Mouse (Mus musculus) CH12.LX (cell line): Measurements from ENCODE around the gene Mia2. TPM values are rescaled to one million over a fixed set of nuclear protein-coding genes. Genes with fewer than 3 reads are reported as not detected.

Source experiments
- DNase-seq: peaks from one replicate; pipeline ENCODE4 v3.0.0-alpha.2; 2013; ENCODE audit errors: extremely low read depth
- H3K27ac ChIP-seq: 2 replicates; pipeline ENCODE4 v1.5.1; 2012; ENCODE audit warnings: low read depth, mild to moderate bottlenecking, control low read depth, moderate library complexity; ENCODE audit not compliant: insufficient read depth
- H3K27me3 ChIP-seq: replicated peaks from 2 replicates; pipeline ENCODE3; 2012; ENCODE audit warnings: inconsistent platforms
- H3K36me3 ChIP-seq, 2 experiments: replicated peaks in 1 of 2; 2 replicates each; pipeline versions ENCODE3 to v1.6.1; 2012; ENCODE audit warnings: inconsistent platforms in 1 of 2, low read length in 1 of 2, mild to moderate bottlenecking in 1 of 2, mixed read lengths in 1 of 2, moderate library complexity in 1 of 2; ENCODE audit not compliant: control insufficient read depth in 1 of 2, insufficient read depth in 1 of 2
- H3K4me1 ChIP-seq, 2 experiments: 2 replicates each; pipeline ENCODE4 v1.6.1; 2012; ENCODE audit warnings: inconsistent platforms in 1 of 2, moderate library complexity in 1 of 2; ENCODE audit not compliant: insufficient read depth in 2 of 2, control insufficient read depth in 1 of 2
- H3K4me2 ChIP-seq: 2 replicates; pipeline ENCODE4 v1.6.1; 2012; ENCODE audit warnings: low read depth, mild to moderate bottlenecking, control low read depth; ENCODE audit not compliant: poor library complexity, insufficient read depth, severe bottlenecking
- H3K4me3 ChIP-seq, 3 experiments: fragments of 150-350 bp in 1 of 3; sonication (generic) in 1 of 3; replicated peaks in 1 of 3; 2 replicates each; pipeline versions ENCODE3 to v1.5.1; 2011 to 2012; ENCODE audit warnings: low read depth in 2 of 3, low read length in 2 of 3, mild to moderate bottlenecking in 2 of 3, moderate library complexity in 2 of 3, control low read depth in 1 of 3, improper control_type of control experiment in 1 of 3, inconsistent platforms in 1 of 3, mixed read lengths in 1 of 3; ENCODE audit not compliant: poor library complexity in 1 of 3
- H3K79me2 ChIP-seq: replicated peaks from 2 replicates; pipeline ENCODE4 v1.6.1; 2012; ENCODE audit warnings: mild to moderate bottlenecking, moderate library complexity; ENCODE audit not compliant: control insufficient read depth, poor library complexity, insufficient read depth, severe bottlenecking; ENCODE audit errors: extremely low read depth
- H3K9ac ChIP-seq: 2 replicates; pipeline ENCODE4 v1.6.1; 2012; ENCODE audit warnings: low read depth, mild to moderate bottlenecking, control low read depth, moderate library complexity; ENCODE audit not compliant: insufficient read depth
- H3K9me3 ChIP-seq: replicated peaks from 2 replicates; pipeline ENCODE3; 2012; ENCODE audit warnings: low read length, inconsistent platforms, mixed read lengths
- CHD1 ChIP-seq: IDR thresholded peaks from 2 replicates; pipeline ENCODE4 v1.6.1; 2012; ENCODE audit warnings: low read depth, low read length, improper control_type of control experiment, inconsistent platforms
- CHD2 ChIP-seq: IDR thresholded peaks from 2 replicates; pipeline ENCODE4 v1.6.1; 2011; ENCODE audit warnings: low read length, improper control_type of control experiment
- CTCF ChIP-seq, 2 experiments: IDR thresholded peaks in 1 of 2; conservative IDR thresholded peaks in 1 of 2; 2 replicates each; pipeline ENCODE4 v1.5.1; 2011 to 2012; ENCODE audit warnings: low read depth in 2 of 2, low read length in 2 of 2, improper control_type of control experiment in 1 of 2, inconsistent platforms in 1 of 2, mild to moderate bottlenecking in 1 of 2, moderate library complexity in 1 of 2
- E2F4 ChIP-seq: IDR thresholded peaks from 2 replicates; pipeline ENCODE4 v1.6.1; 2011; ENCODE audit warnings: low read depth, low read length, improper control_type of control experiment; ENCODE audit not compliant: insufficient replicate concordance
- EP300 ChIP-seq: IDR thresholded peaks from 2 replicates; pipeline ENCODE4 v1.6.1; 2011; ENCODE audit warnings: low read length, improper control_type of control experiment
- ETS1 ChIP-seq: conservative IDR thresholded peaks from 2 replicates; pipeline ENCODE4 v1.6.1; 2012; ENCODE audit warnings: low read depth, mild to moderate bottlenecking, inconsistent platforms, low read length, improper control_type of control experiment, moderate library complexity
- IRF4 ChIP-seq: IDR thresholded peaks from 2 replicates; pipeline ENCODE4 v1.6.1; 2014; ENCODE audit warnings: low read depth, mild to moderate bottlenecking, inconsistent platforms, low read length, improper control_type of control experiment
- JUN ChIP-seq: IDR thresholded peaks from 2 replicates; pipeline ENCODE4 v1.6.1; 2011; ENCODE audit warnings: low read depth, mild to moderate bottlenecking, low read length, improper control_type of control experiment, moderate library complexity; ENCODE audit not compliant: insufficient read depth
- MAZ ChIP-seq: IDR thresholded peaks from 2 replicates; pipeline ENCODE4 v1.6.1; 2012; ENCODE audit warnings: low read depth, mild to moderate bottlenecking, inconsistent platforms, low read length, improper control_type of control experiment, moderate library complexity
- MXI1 ChIP-seq: IDR thresholded peaks from 2 replicates; pipeline ENCODE4 v1.6.1; 2011; ENCODE audit warnings: mild to moderate bottlenecking, low read depth, low read length, improper control_type of control experiment
- MYC ChIP-seq: IDR thresholded peaks from 2 replicates; pipeline ENCODE4 v1.6.1; 2011; ENCODE audit warnings: low read depth, mild to moderate bottlenecking, improper control_type of control experiment, low read length
- NRF1 ChIP-seq: IDR thresholded peaks from 2 replicates; pipeline ENCODE4 v1.6.1; 2014; ENCODE audit warnings: low read depth, mild to moderate bottlenecking, inconsistent platforms, low read length, improper control_type of control experiment, moderate library complexity
- PAX5 ChIP-seq: IDR thresholded peaks from 2 replicates; pipeline ENCODE4 v1.6.1; 2012; ENCODE audit warnings: low read length, inconsistent platforms, mixed read lengths
- POLR2A ChIP-seq: IDR thresholded peaks from 2 replicates; pipeline ENCODE4 v1.6.1; 2011; ENCODE audit warnings: low read depth, mild to moderate bottlenecking, improper control_type of control experiment, low read length
- RCOR1 ChIP-seq: conservative IDR thresholded peaks from 2 replicates; pipeline ENCODE4 v1.6.1; 2012; ENCODE audit warnings: low read depth, mild to moderate bottlenecking, inconsistent platforms, low read length, improper control_type of control experiment
- SIN3A ChIP-seq: IDR thresholded peaks from 2 replicates; pipeline ENCODE4 v1.6.1; 2012; ENCODE audit warnings: low read length, improper control_type of control experiment, inconsistent platforms
- TCF12 ChIP-seq: IDR thresholded peaks from 2 replicates; pipeline ENCODE4 v1.6.1; 2014; ENCODE audit warnings: low read depth, mild to moderate bottlenecking, inconsistent platforms, low read length, improper control_type of control experiment
- UBTF ChIP-seq: IDR thresholded peaks from 2 replicates; pipeline ENCODE4 v1.6.1; 2012; ENCODE audit warnings: low read depth, mild to moderate bottlenecking, inconsistent platforms, low read length, improper control_type of control experiment, moderate library complexity
- USF1 ChIP-seq: IDR thresholded peaks from 2 replicates; pipeline ENCODE4 v1.6.1; 2014; ENCODE audit warnings: low read depth, mild to moderate bottlenecking, inconsistent platforms, low read length, improper control_type of control experiment
- USF2 ChIP-seq: conservative IDR thresholded peaks from 2 replicates; pipeline ENCODE4 v1.6.1; 2011; ENCODE audit warnings: low read depth, low read length, improper control_type of control experiment
- ZC3H11A ChIP-seq: IDR thresholded peaks from 2 replicates; pipeline ENCODE4 v1.6.1; 2012; ENCODE audit warnings: low read depth, mild to moderate bottlenecking, inconsistent platforms, low read length, improper control_type of control experiment
- ZKSCAN1 ChIP-seq: IDR thresholded peaks from 2 replicates; pipeline ENCODE4 v1.6.1; 2012; ENCODE audit warnings: low read depth, inconsistent platforms, low read length, improper control_type of control experiment, borderline replicate concordance
- ZMIZ1 ChIP-seq: IDR thresholded peaks from 2 replicates; pipeline ENCODE4 v1.6.1; 2012; ENCODE audit warnings: low read depth, mild to moderate bottlenecking, inconsistent platforms, low read length, improper control_type of control experiment
- dilution Hi-C: fragments of 300-500 bp; cut with MboI; formaldehyde crosslinking; loops from 2 replicates; pipeline ENCODE4 v1.14.3; 2020; ENCODE audit warnings: low sequenced_read_pairs; ENCODE audit not compliant: extremely low pct_unique_long_range_greater_than_20kb, extremely low pct_ligation_motif_present
- in situ Hi-C: fragments of 300-500 bp; cut with MboI; formaldehyde crosslinking; loops from 3 replicates; pipeline ENCODE4 v1.14.3; 2019; ENCODE audit warnings: low sequenced_read_pairs, low pct_ligation_motif_present, low pct_unique_long_range_greater_than_20kb, mixed read lengths
- polyA plus RNA-seq: library from polyadenylated mRNA; unstranded; fragments of >175 nt; gene quantifications from 2 replicates; pipeline ENCODE4 v1.2.1, GENCODE M21; 2012; ENCODE audit warnings: low read depth; ENCODE audit not compliant: insufficient read length
- total RNA-seq, 2 experiments: library from RNA; depleted of rRNA; stranded (reverse); fragments of 300-350 nt in 1 of 2; fragments of >200 nt in 1 of 2; gene quantifications; 2 replicates each; pipeline ENCODE4 v1.2.3; 2012 to 2014

Gene Mia2
- total and polyA plus RNA-seq, 3 experiments, result 68.1 to 162 (median 99.2) TPM

GRCm38 (mm10) chr12:59105914-59106313 lies 10.3 kb downstream of the Mia2 start:
- DNase-seq, result no peak

GRCm38 (mm10) chr12:59106491-59106890 lies 10.9 kb downstream of the Mia2 start:
- no peak for DNase-seq
- H3K4me2 ChIP-seq, result no peak overlapping the region
- TF ChIP-seq EP300, result no peak
- no peak for TF ChIP-seq UBTF
- TF ChIP-seq E2F4, result no peak
- no peak for TF ChIP-seq PAX5
- TF ChIP-seq ETS1, result no peak
- TF ChIP-seq RCOR1, result no peak
- no peak for TF ChIP-seq SIN3A
- TF ChIP-seq USF1, result no peak
- no peak for TF ChIP-seq ZMIZ1
- no peak for TF ChIP-seq TCF12
- no peak for TF ChIP-seq CTCF (conservative IDR thresholded peaks at IDR 0.05 in 1 of 2, IDR thresholded peaks at IDR 0.05 in 1 of 2; ENCODE audit: low read depth in 2 of 2, low read length in 2 of 2)
- no peak for TF ChIP-seq ZKSCAN1
- no peak for TF ChIP-seq IRF4
- TF ChIP-seq MXI1, result no peak

More at GRCm38 (mm10) chr12:59105914-59106313, 10.3 kb downstream of the Mia2 start:
- TF ChIP-seq SIN3A (no peak), MXI1 (no peak), ZC3H11A (no peak), MYC (no peak), POLR2A (no peak), CHD2 (no peak), NRF1 (no peak), TCF12 (no peak), JUN (no peak), MAZ (no peak), USF2 (no peak), EP300 (no peak), ETS1 (no peak), E2F4 (no peak), CHD1 (no peak)
- H3K4me1 ChIP-seq, result no peaks in the 10 kb centered on the region
- H3K27ac ChIP-seq, result no peak overlapping the region
- in situ Hi-C loops, result no loop called here
- no peaks in the 10 kb centered on the region for H3K9me3 ChIP-seq
- H3K4me2 ChIP-seq, result no peak overlapping the region
- H3K9ac ChIP-seq, result no peak overlapping the region
- no peaks in the 10 kb centered on the region for H3K79me2 ChIP-seq
- H3K4me3 ChIP-seq, result no peak overlapping the region
- H3K36me3 ChIP-seq, result no peaks in the 10 kb centered on the region
- dilution Hi-C loops, result no loop called here
- H3K27me3 ChIP-seq, result no peaks in the 10 kb centered on the region

More at GRCm38 (mm10) chr12:59106491-59106890, 10.9 kb downstream of the Mia2 start:
- no peak overlapping the region for H3K27ac ChIP-seq
- H3K9ac ChIP-seq, result no peak overlapping the region
- no peaks in the 10 kb centered on the region for H3K36me3 ChIP-seq
- no peaks in the 10 kb centered on the region for H3K27me3 ChIP-seq
- no peaks in the 10 kb centered on the region for H3K79me2 ChIP-seq
- no peaks in the 10 kb centered on the region for H3K4me1 ChIP-seq
- H3K9me3 ChIP-seq, result no peaks in the 10 kb centered on the region
- in situ Hi-C loops, result no loop called here
- dilution Hi-C loops, result no loop called here
- no peak overlapping the region for H3K4me3 ChIP-seq
